Mouse (Mus musculus) gastrocnemius, adult 8-10 months (tissue): Measurements from ENCODE around the gene Slc52a3. TPM values are rescaled to one million over a fixed set of nuclear protein-coding genes. Genes with fewer than 3 reads are reported as not detected.

Source experiments
- DNase-seq, 2 experiments: peaks; one replicate each; pipeline ENCODE4 v3.0.0; 2022; ENCODE audit warnings: low spot score in 2 of 2
- microRNA-seq: library from miRNA; unstranded; fragments of <30 nt; microRNA quantifications from one replicate; pipeline ENCODE4 v1.2.0, GENCODE M21; 2022
- total RNA-seq, 4 experiments: library from RNA; stranded (reverse); gene quantifications; 2 replicates each; pipeline ENCODE4 v1.2.4; 2022

The Slc52a3 gene
- total RNA-seq, 4 experiments from 2014 or later, result 0.31 to 0.72 (median 0.57) TPM

- no peak for DNase-seq
Observed at GRCm38 (mm10) chr2:152048003-152048980, 52.0 kb downstream of the Slc52a3 start.

GRCm38 (mm10) chr2:152048981-152049441, 52.7 kb downstream of the Slc52a3 start:
- no peak for DNase-seq

- no peak for DNase-seq
Observed at GRCm38 (mm10) chr2:152049611-152050270, 53.4 kb downstream of the Slc52a3 start.

GRCm38 (mm10) chr2:152050316-152050715, 54.0 kb downstream of the Slc52a3 start:
- no peak for DNase-seq

- DNase-seq, result no peak
Observed at GRCm38 (mm10) chr2:152051985-152052384, 55.7 kb downstream of the Slc52a3 start.

- DNase-seq, result no peak
Observed at GRCm38 (mm10) chr2:152055406-152055805, 59.1 kb downstream of the Slc52a3 start.

- no peak for DNase-seq
Observed at GRCm38 (mm10) chr2:152056368-152057251, 60.3 kb downstream of the Slc52a3 start.

- DNase-seq, result no peak
Observed at GRCm38 (mm10) chr2:152057252-152057563, 60.9 kb downstream of the Slc52a3 start.

Small RNA genes within 50 kb of the gene (microRNA-seq; reads per million reads assigned to microRNA genes)
- not detected for gene Mir1953

Other genes starting within 250 kb of the Slc52a3 start
- not detected for gene Rspo4, start 153.6 kb upstream of the Slc52a3 start, total RNA-seq
- under 1 TPM in 1 of 4 experiments, not detected in 3; 0.16 TPM for gene Angpt4, start 85.3 kb upstream of the Slc52a3 start, total RNA-seq
- 1 to 10 TPM; 1.3 to 1.5 (median 1.4) TPM for gene Fam110a, start 16.3 kb upstream of the Slc52a3 start, total RNA-seq
- gene Scrt2, start 85.0 kb downstream of the Slc52a3 start, total RNA-seq, result not detected
- 10 to 100 TPM; 15.2 to 67.0 (median 22.7) TPM for gene Srxn1, start 109.0 kb downstream of the Slc52a3 start, total RNA-seq
- 10 to 100 TPM in 3 of 4 experiments, 1 to 10 TPM in 1; 7.4 to 14.4 (median 10.5) TPM for gene Tcf15, start 147.1 kb downstream of the Slc52a3 start, total RNA-seq
- gene Csnk2a1, start 230.3 kb downstream of the Slc52a3 start, total RNA-seq, result 100 to 1,000 TPM in 2 of 4 experiments, 10 to 100 TPM in 2; 92.9 to 110 (median 100) TPM